Mouse (Mus musculus): ENCODE measurements around the gene Pbxip1. TPM values are rescaled to one million over a fixed set of nuclear protein-coding genes. Genes with fewer than 3 reads are reported as not detected.

Gene Pbxip1
- polyA plus RNA-seq, 1 experiment from 2014 or later, result 25.0 TPM

DNA sequence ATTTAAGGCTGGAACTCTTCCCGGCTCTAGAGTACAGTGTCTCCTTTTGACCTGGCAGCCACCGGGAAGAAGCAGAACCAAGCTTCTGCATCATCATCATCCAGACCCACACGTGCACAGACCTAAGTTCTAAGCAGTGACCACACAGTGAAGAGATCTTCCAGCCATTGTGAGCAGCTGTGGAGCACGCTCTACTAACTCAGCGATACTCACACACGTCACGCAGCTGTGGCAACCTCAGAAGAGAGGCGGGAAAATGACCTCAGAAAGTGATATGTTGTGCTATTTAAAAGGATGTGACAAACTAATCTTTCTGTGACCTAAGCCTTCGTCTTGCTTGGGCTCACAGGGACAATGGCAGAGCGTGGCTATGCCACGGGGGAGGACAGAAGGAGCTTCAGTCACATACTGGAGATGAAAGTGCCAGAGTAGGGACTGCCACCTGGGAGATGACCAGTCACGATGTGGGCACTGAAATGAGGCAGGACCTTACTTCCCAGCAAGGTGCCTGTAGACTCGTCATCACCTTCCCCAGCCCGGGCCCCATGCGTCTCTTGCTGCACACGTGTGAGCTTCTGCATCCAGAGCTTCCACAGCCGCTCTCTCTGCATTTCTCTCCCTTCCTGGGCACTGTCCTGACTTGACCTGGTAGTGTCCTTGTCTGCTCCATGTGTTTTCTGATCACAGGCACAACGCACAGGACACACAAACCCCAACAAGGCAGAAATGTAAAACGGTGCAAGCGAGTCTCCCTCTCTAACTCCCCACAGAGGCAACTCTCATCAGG lies 50.6 kb downstream of the Pbxip1 start:
- Histone ChIP-seq H3K9me3 (ENCODE audit: control insufficient read depth, low read length) (no peaks in the 10 kb centered on the region), H3K27me3 (replicated peaks; ENCODE audit: control insufficient read depth, insufficient read depth, low read length) (no peaks in the 10 kb centered on the region), H3K36me3 (ENCODE audit: control insufficient read depth, insufficient read depth, low read length) (no peaks in the 10 kb centered on the region), H3K9ac (ENCODE audit: low read depth, low read length) (no peak overlapping the region), H3K4me1 (ENCODE audit: control insufficient read depth, insufficient read depth, low read depth, low read length) (no peaks in the 10 kb centered on the region; the same call in 1 of the 2 replicates), H3K4me2 (ENCODE audit: low read length) (no peak overlapping the region), H3K4me3 (ENCODE audit: low read length) (no peak overlapping the region), H3K27ac (ENCODE audit: low read depth, low read length) (no peak overlapping the region)
- WGBS, result 66% methylated on average over 20 of the region's 20 CpGs
- no peak for ATAC-seq

DNA sequence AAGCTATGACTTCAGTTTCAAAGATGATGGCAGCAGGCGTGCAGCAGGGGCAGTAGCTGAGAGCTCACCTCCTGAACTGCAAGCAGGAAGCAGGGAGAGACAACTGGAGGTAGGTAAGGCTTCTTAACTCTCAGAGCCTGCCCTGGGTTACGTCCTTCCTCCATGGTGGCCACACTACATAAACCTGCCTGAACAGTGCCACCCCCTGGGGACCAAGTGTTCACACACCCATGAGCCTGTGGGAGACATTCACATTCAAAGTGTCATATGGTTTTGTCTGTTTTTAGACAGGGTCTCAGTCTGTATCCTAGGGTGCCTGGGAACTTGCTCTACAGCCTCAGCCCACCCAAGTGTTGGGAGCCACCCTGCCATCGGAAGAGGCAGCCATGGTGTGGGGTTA lies 54.3 kb downstream of the Pbxip1 start:
- no peak overlapping the region for H3K4me2 ChIP-seq (ENCODE audit: low read length)
- H3K4me1 ChIP-seq (ENCODE audit: control insufficient read depth, insufficient read depth, low read depth, low read length), result no peaks in the 10 kb centered on the region
- no peak for ATAC-seq
- H3K4me3 ChIP-seq (ENCODE audit: low read length), result no peak overlapping the region
- no peak overlapping the region for H3K27ac ChIP-seq (ENCODE audit: low read depth, low read length)
- no peaks in the 10 kb centered on the region for H3K9me3 ChIP-seq (ENCODE audit: control insufficient read depth, low read length)
- H3K9ac ChIP-seq (ENCODE audit: low read depth, low read length), result no peak overlapping the region
- no peaks in the 10 kb centered on the region for H3K27me3 ChIP-seq (replicated peaks; ENCODE audit: control insufficient read depth, insufficient read depth, low read length)
- WGBS, result 84% methylated on average over 3 of the region's 3 CpGs
- H3K36me3 ChIP-seq (ENCODE audit: control insufficient read depth, insufficient read depth, low read length), result no peaks in the 10 kb centered on the region

DNA sequence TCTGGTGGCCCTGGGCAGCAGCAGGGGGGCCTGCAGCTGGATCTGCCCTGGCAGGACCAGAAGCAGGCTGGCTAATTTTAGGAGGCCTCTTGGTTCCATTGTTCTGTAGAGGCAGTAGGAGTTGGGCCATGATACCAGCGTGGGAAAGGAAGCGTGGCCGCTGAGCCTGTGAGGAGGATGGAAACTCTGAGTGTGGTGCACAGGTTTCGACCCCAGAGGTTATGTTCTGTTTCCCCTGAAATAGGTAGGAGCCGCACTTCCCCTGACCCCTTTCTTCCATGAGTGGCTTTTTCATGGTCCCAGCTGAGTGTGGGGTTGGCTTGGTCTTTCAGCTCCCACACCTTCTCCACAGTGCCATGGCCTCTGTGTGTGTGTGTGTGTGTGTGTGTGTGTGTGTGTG lies 55.1 kb downstream of the Pbxip1 start:
- no peak overlapping the region for H3K27ac ChIP-seq (ENCODE audit: low read depth, low read length)
- WGBS, result 93% methylated on average over 5 of the region's 5 CpGs
- no peak overlapping the region for H3K9ac ChIP-seq (ENCODE audit: low read depth, low read length)
- no peaks in the 10 kb centered on the region for H3K36me3 ChIP-seq (ENCODE audit: control insufficient read depth, insufficient read depth, low read length)
- no peaks in the 10 kb centered on the region for H3K4me1 ChIP-seq (ENCODE audit: control insufficient read depth, insufficient read depth, low read depth, low read length)
- H3K27me3 ChIP-seq (replicated peaks; ENCODE audit: control insufficient read depth, insufficient read depth, low read length), result no peaks in the 10 kb centered on the region
- no peaks in the 10 kb centered on the region for H3K9me3 ChIP-seq (ENCODE audit: control insufficient read depth, low read length)
- H3K4me3 ChIP-seq (ENCODE audit: low read length), result no peak overlapping the region
- no peak overlapping the region for H3K4me2 ChIP-seq (ENCODE audit: low read length)
- ATAC-seq, result no peak

DNA sequence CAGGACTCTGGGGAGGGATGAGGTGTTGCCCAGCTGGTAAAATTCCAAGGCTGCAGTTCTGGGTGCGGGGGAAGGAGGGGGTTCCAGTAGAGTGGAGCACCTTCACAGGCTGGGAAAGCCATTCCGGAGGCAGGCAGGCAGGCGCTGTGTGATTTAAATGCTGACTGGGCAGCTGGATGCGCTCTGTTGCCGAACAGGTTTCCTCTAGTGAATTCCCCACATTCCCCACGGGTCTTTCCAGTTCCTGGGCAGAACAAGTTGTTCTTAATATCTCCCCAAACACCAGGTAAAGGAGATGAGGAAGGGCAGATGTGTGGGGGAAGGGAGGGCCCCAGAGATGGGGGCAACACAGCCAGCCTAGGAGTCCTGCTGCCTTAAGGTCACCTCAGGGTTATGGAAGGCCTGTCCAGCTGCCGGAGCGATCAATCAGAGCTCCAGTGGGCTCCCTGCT lies 56.2 kb downstream of the Pbxip1 start:
- no peak for ATAC-seq
- no peak overlapping the region for H3K9ac ChIP-seq (ENCODE audit: low read depth, low read length)
- no peak overlapping the region for H3K4me2 ChIP-seq (ENCODE audit: low read length)
- no peak overlapping the region for H3K4me3 ChIP-seq (ENCODE audit: low read length)
- H3K27ac ChIP-seq (ENCODE audit: low read depth, low read length), result no peak overlapping the region
- H3K27me3 ChIP-seq (replicated peaks; ENCODE audit: control insufficient read depth, insufficient read depth, low read length), result no peaks in the 10 kb centered on the region
- no peaks in the 10 kb centered on the region for H3K9me3 ChIP-seq (ENCODE audit: control insufficient read depth, low read length)
- H3K4me1 ChIP-seq (ENCODE audit: control insufficient read depth, insufficient read depth, low read depth, low read length), result no peaks in the 10 kb centered on the region
- H3K36me3 ChIP-seq (ENCODE audit: control insufficient read depth, insufficient read depth, low read length), result no peaks in the 10 kb centered on the region
- 48% methylated on average over 8 of the region's 8 CpGs for WGBS

DNA sequence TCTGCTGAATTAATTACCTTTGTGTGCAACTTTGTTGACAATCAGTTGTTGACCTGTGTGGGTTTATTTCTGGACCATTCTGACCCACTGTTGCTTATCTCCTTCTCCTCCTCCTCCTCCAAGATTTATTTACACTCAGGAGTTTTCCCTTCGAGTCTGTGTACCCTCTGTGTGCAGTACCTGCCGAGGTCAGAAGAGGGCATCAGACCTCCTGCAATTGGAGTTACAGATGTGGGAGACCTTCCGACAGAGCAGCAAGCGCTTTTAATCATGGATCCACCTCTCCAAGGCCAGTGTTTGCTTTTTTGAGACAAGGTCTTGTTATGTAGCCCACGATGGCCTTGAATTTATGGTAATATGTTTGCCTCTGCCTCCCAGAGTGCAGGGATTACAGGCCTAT lies 58.1 kb downstream of the Pbxip1 start:
- H3K27me3 ChIP-seq (replicated peaks; ENCODE audit: control insufficient read depth, insufficient read depth, low read length), result no peaks in the 10 kb centered on the region
- no peaks in the 10 kb centered on the region for H3K36me3 ChIP-seq (ENCODE audit: control insufficient read depth, insufficient read depth, low read length)
- H3K4me1 ChIP-seq (ENCODE audit: control insufficient read depth, insufficient read depth, low read depth, low read length), result no peaks in the 10 kb centered on the region
- H3K4me3 ChIP-seq (ENCODE audit: low read length), result no peak overlapping the region
- 90% methylated on average over 5 of the region's 5 CpGs for WGBS
- ATAC-seq, result no peak
- H3K9me3 ChIP-seq (ENCODE audit: control insufficient read depth, low read length), result no peaks in the 10 kb centered on the region
- H3K9ac ChIP-seq (ENCODE audit: low read depth, low read length), result no peak overlapping the region
- H3K4me2 ChIP-seq (ENCODE audit: low read length), result no peak overlapping the region
- H3K27ac ChIP-seq (ENCODE audit: low read depth, low read length), result no peak overlapping the region

DNA sequence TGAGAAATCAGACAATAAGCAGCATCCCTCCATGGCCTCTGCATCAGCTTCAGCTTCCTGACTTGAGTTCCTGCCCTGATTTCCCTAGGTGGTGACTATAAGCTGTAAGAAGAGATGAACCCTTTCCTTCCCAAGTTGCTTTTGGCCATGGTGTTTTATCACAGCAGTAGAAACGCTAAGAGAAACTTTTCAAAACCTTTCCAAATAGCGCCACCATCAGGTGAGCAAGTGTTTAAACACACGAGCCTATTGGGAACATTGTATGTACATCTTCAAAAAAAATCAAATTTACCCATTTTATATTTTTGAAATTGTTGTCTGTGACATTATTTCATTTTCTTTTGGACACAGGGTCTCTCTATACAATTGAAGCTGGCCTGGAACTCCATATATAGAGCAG lies 59.9 kb downstream of the Pbxip1 start:
- Histone ChIP-seq H3K36me3 (ENCODE audit: control insufficient read depth, insufficient read depth, low read length) (no peaks in the 10 kb centered on the region), H3K4me3 (ENCODE audit: low read length) (no peak overlapping the region), H3K9ac (ENCODE audit: low read depth, low read length) (no peak overlapping the region), H3K27ac (ENCODE audit: low read depth, low read length) (no peak overlapping the region), H3K4me1 (ENCODE audit: control insufficient read depth, insufficient read depth, low read depth, low read length) (no peaks in the 10 kb centered on the region), H3K27me3 (replicated peaks; ENCODE audit: control insufficient read depth, insufficient read depth, low read length) (no peaks in the 10 kb centered on the region), H3K9me3 (ENCODE audit: control insufficient read depth, low read length) (no peaks in the 10 kb centered on the region), H3K4me2 (ENCODE audit: low read length) (no peak overlapping the region)
- ATAC-seq, result no peak
- WGBS, result 68% methylated on average over 3 of the region's 3 CpGs

DNA sequence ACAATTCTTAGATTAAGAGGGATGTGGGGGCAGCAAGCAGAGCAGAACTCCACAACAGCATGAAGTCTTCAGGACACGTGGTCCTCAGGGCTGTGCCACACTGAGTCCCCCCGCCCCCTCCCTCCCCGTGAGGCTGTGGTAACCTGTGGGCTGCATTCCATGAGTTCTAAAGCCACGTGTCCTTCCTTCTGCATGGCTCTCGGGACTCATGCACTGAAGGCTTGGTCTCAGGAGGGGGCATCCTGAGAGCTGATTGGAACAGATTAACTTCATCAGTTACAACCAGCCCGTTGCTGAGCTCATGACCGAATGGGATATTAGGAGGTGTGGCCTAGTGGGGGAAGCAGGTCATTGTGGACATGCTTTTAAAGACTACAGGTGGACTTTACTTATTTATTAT lies 63.2 kb downstream of the Pbxip1 start:
- H3K36me3 ChIP-seq (ENCODE audit: control insufficient read depth, insufficient read depth, low read length), result no peaks in the 10 kb centered on the region
- H3K4me1 ChIP-seq (ENCODE audit: control insufficient read depth, insufficient read depth, low read depth, low read length), result no peaks in the 10 kb centered on the region
- no peaks in the 10 kb centered on the region for H3K9me3 ChIP-seq (ENCODE audit: control insufficient read depth, low read length)
- H3K9ac ChIP-seq (ENCODE audit: low read depth, low read length), result no peak overlapping the region
- no peak overlapping the region for H3K27ac ChIP-seq (ENCODE audit: low read depth, low read length)
- no peak for ATAC-seq
- 65% methylated on average over 5 of the region's 7 CpGs for WGBS
- H3K4me3 ChIP-seq (ENCODE audit: low read length), result no peak overlapping the region
- H3K27me3 ChIP-seq (replicated peaks; ENCODE audit: control insufficient read depth, insufficient read depth, low read length), result no peaks in the 10 kb centered on the region
- no peak overlapping the region for H3K4me2 ChIP-seq (ENCODE audit: low read length)

Other genes starting within 250 kb of the Pbxip1 start
- gene Gba, start 233.8 kb upstream of the Pbxip1 start, polyA plus RNA-seq (2015; fragmentation: Nextera tagmentation; extraction: Ambion mirVana), result 51.8 and 54.0 TPM in 2 replicates
- gene Thbs3, start 221.5 kb upstream of the Pbxip1 start, polyA plus RNA-seq (2015; fragmentation: Nextera tagmentation; extraction: Ambion mirVana), result 47.5 and 53.0 TPM in 2 replicates
- gene Mtx1, start 209.6 kb upstream of the Pbxip1 start, polyA plus RNA-seq (2015; fragmentation: Nextera tagmentation; extraction: Ambion mirVana), result 163 and 166 TPM in 2 replicates
- gene Muc1, start 207.6 kb upstream of the Pbxip1 start, polyA plus RNA-seq (2015; fragmentation: Nextera tagmentation; extraction: Ambion mirVana), result 0.59 and 0.90 TPM in 2 replicates
- 205 and 227 TPM in 2 replicates for gene Krtcap2, start 190.7 kb upstream of the Pbxip1 start, polyA plus RNA-seq (2015; fragmentation: Nextera tagmentation; extraction: Ambion mirVana)
- gene Trim46, start 190.4 kb upstream of the Pbxip1 start, polyA plus RNA-seq (2015; fragmentation: Nextera tagmentation; extraction: Ambion mirVana), result 78.7 and 87.1 TPM in 2 replicates
- gene Dpm3, start 177.3 kb upstream of the Pbxip1 start, polyA plus RNA-seq (2015; fragmentation: Nextera tagmentation; extraction: Ambion mirVana), result 64.3 and 79.8 TPM in 2 replicates
- 39.4 and 43.9 TPM in 2 replicates for gene Slc50a1, start 166.1 kb upstream of the Pbxip1 start, polyA plus RNA-seq (2015; fragmentation: Nextera tagmentation; extraction: Ambion mirVana)
- gene Efna1, start 155.6 kb upstream of the Pbxip1 start, polyA plus RNA-seq (2015; fragmentation: Nextera tagmentation; extraction: Ambion mirVana), result 8.4 and 9.9 TPM in 2 replicates
- gene Efna3, start 113.7 kb upstream of the Pbxip1 start, polyA plus RNA-seq (2015; fragmentation: Nextera tagmentation; extraction: Ambion mirVana), result 77.9 and 78.0 TPM in 2 replicates
- gene Efna4, start 98.7 kb upstream of the Pbxip1 start, polyA plus RNA-seq (2015; fragmentation: Nextera tagmentation; extraction: Ambion mirVana), result 3.9 and 5.0 TPM in 2 replicates
- 74.6 and 84.1 TPM in 2 replicates for gene Adam15, start 86.7 kb upstream of the Pbxip1 start, polyA plus RNA-seq (2015; fragmentation: Nextera tagmentation; extraction: Ambion mirVana)
- 0.10 and 0.11 TPM in 2 replicates for gene Dcst2, start 74.7 kb upstream of the Pbxip1 start, polyA plus RNA-seq (2015; fragmentation: Nextera tagmentation; extraction: Ambion mirVana)
- 0.66 and 1.1 TPM in 2 replicates for gene Dcst1, start 71.5 kb upstream of the Pbxip1 start, polyA plus RNA-seq (2015; fragmentation: Nextera tagmentation; extraction: Ambion mirVana)
- gene Zbtb7b, start 41.9 kb upstream of the Pbxip1 start, polyA plus RNA-seq (2015; fragmentation: Nextera tagmentation; extraction: Ambion mirVana), result 0.79 and 0.88 TPM in 2 replicates
- 0.60 TPM in 1 of 2 replicates, not detected in the other for gene Lenep, start 33.9 kb upstream of the Pbxip1 start, polyA plus RNA-seq (2015; fragmentation: Nextera tagmentation; extraction: Ambion mirVana)
- 34.7 and 36.6 TPM in 2 replicates for gene Flad1, start 24.8 kb upstream of the Pbxip1 start, polyA plus RNA-seq (2015; fragmentation: Nextera tagmentation; extraction: Ambion mirVana)
- 87.9 and 91.5 TPM in 2 replicates for gene Cks1b, start 18.3 kb upstream of the Pbxip1 start, polyA plus RNA-seq (2015; fragmentation: Nextera tagmentation; extraction: Ambion mirVana)
- 16.9 and 23.8 TPM in 2 replicates for gene Shc1, start 18.3 kb upstream of the Pbxip1 start, polyA plus RNA-seq (2015; fragmentation: Nextera tagmentation; extraction: Ambion mirVana)
- 34.1 and 45.6 TPM in 2 replicates for gene Pygo2, start 6.5 kb upstream of the Pbxip1 start, polyA plus RNA-seq (2015; fragmentation: Nextera tagmentation; extraction: Ambion mirVana)
- 137 and 156 TPM in 2 replicates for gene Pmvk, start 17.8 kb downstream of the Pbxip1 start, polyA plus RNA-seq (2015; fragmentation: Nextera tagmentation; extraction: Ambion mirVana)
- 9.0 and 10.4 TPM in 2 replicates for gene Kcnn3, start 83.5 kb downstream of the Pbxip1 start, polyA plus RNA-seq (2015; fragmentation: Nextera tagmentation; extraction: Ambion mirVana)